Mouse (Mus musculus): ENCODE data around the gene Cd200r2. TPM values are rescaled to one million over a fixed set of nuclear protein-coding genes. Genes with fewer than 3 reads are reported as not detected.
"Not testable (repeated sequence)": the region's sequence is repeated elsewhere in the genome, so short reads cannot be mapped to it uniquely, and the experiment has no call there.

The Cd200r2 gene
- 0.04 and 0.05 TPM in 2 replicates for polyA plus RNA-seq (2012; rRNA removed)

DNA sequence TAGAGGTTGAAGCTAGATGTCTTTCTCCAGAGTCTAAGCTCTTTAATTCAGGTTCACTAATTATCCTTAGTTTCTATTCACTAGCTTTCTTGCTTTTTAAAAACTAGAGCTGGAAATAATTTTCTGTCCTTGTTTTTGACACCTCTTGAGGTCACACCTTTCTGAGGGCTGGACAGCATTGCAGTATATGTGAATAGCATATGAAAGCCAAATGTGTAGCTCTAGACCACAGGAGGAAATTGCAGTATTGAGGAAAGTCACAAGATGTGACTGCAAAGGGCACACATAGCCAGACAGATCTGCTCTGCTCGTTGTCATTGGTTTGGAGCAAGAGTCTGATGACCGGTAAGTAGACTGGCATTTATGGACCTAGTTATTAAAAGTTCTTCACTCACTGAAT is at the start of gene Cd200r2:
TSS of gene Cd200r2 (plus strand) at position 301 of the 400 bp plus-strand sequence.
- no peak for TF ChIP-seq CTCF (IDR thresholded peaks at IDR 0.05; ENCODE audit: extremely low read depth, insufficient read depth, insufficient read length, insufficient replicate concordance)
- no peak for TF ChIP-seq POLR2A (IDR thresholded peaks at IDR 0.05; ENCODE audit: low read depth, low read length)
- no peak for DNase-seq (ENCODE audit: low read depth in 1 of 2, low spot score in 2 of 2)
- no peak within 1 kb of the TSS for H3K27ac ChIP-seq (ENCODE audit: insufficient read depth, low read length)
- WGBS = 81% methylated on average over 2 of the region's 2 CpGs
- H3K27me3 ChIP-seq (ENCODE audit: control insufficient read depth, insufficient read depth, low read length) = no peaks in the 10 kb centered on the region
- no peaks in the 10 kb centered on the region for H3K36me3 ChIP-seq (ENCODE audit: control insufficient read depth, insufficient read depth, low read length)
- no peaks in the 10 kb centered on the region for H3K4me1 ChIP-seq (ENCODE audit: control insufficient read depth, insufficient read depth, insufficient read length)
- H3K4me3 ChIP-seq (ENCODE audit: extremely low read depth, insufficient read depth, insufficient read length) = no peak within 1 kb of the TSS

- H3K4me1 ChIP-seq (ENCODE audit: control insufficient read depth, insufficient read depth, insufficient read length) = 0 out of 2 replicates have a peak, but pooled peaks cover under 1% of the 10 kb centered on the region
- no peak for DNase-seq (ENCODE audit: low read depth in 1 of 2, low spot score in 2 of 2)
- H3K36me3 ChIP-seq (ENCODE audit: control insufficient read depth, insufficient read depth, low read length) = no peaks in the 10 kb centered on the region
- H3K4me3 ChIP-seq (ENCODE audit: extremely low read depth, insufficient read depth, insufficient read length) = no peak overlapping the region
- 70% methylated on average over 1 of the region's 1 CpGs for WGBS
- no peak overlapping the region for H3K27ac ChIP-seq (ENCODE audit: insufficient read depth, low read length)
- H3K27me3 ChIP-seq (ENCODE audit: control insufficient read depth, insufficient read depth, low read length) = no peaks in the 10 kb centered on the region
- TF ChIP-seq POLR2A (IDR thresholded peaks at IDR 0.05; ENCODE audit: low read depth, low read length) (no peak), CTCF (IDR thresholded peaks at IDR 0.05; ENCODE audit: extremely low read depth, insufficient read depth, insufficient read length, insufficient replicate concordance) (no peak)
These were observed 48.9 kb upstream of the Cd200r2 start for GRCm38 (mm10) chr16:44818010-44818409.

DNA sequence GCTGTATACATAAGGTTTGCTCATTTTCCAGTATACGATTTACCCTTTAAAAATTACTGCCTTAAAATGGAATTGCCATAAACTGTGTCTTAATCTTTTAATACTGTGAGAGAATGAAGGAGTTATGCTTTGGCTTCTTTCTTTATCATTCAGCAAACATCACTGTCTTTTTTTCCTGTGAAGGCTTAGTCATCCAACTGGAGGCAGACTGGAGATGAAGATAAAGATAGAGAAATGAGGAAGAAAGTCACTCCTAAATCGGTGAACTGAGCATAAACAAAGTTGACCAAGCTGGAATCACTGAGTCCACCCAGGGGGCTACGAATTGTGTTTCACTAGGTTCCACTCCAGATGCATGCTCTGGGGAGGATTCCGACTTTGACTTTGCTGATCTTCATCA is 46.4 kb upstream of the Cd200r2 start:
- 62% methylated on average over 4 of the region's 4 CpGs for WGBS
- TF ChIP-seq POLR2A (IDR thresholded peaks at IDR 0.05; ENCODE audit: low read depth, low read length) = no peak
- no peak for TF ChIP-seq CTCF (IDR thresholded peaks at IDR 0.05; ENCODE audit: extremely low read depth, insufficient read depth, insufficient read length, insufficient replicate concordance)
- Histone ChIP-seq H3K27me3 (ENCODE audit: control insufficient read depth, insufficient read depth, low read length) (no peaks in the 10 kb centered on the region), H3K36me3 (ENCODE audit: control insufficient read depth, insufficient read depth, low read length) (no peaks in the 10 kb centered on the region), H3K4me3 (ENCODE audit: extremely low read depth, insufficient read depth, insufficient read length) (no peak overlapping the region), H3K4me1 (ENCODE audit: control insufficient read depth, insufficient read depth, insufficient read length) (no peaks in the 10 kb centered on the region), H3K27ac (ENCODE audit: insufficient read depth, low read length) (no peak overlapping the region)
- no peak for DNase-seq (ENCODE audit: low read depth in 1 of 2, low spot score in 2 of 2)

GRCm38 (mm10) chr16:44832286-44832685 is 34.6 kb upstream of the Cd200r2 start:
- no peaks in the 10 kb centered on the region for H3K27me3 ChIP-seq (ENCODE audit: control insufficient read depth, insufficient read depth, low read length)
- H3K27ac ChIP-seq (ENCODE audit: insufficient read depth, low read length) = no peak overlapping the region
- no peak overlapping the region for H3K4me3 ChIP-seq (ENCODE audit: extremely low read depth, insufficient read depth, insufficient read length)
- DNase-seq (ENCODE audit: low read depth in 1 of 2, low spot score in 2 of 2) = no peak
- H3K4me1 ChIP-seq (ENCODE audit: control insufficient read depth, insufficient read depth, insufficient read length) = no peaks in the 10 kb centered on the region
- 68% methylated on average over 3 of the region's 3 CpGs for WGBS
- H3K36me3 ChIP-seq (ENCODE audit: control insufficient read depth, insufficient read depth, low read length) = no peaks in the 10 kb centered on the region
- TF ChIP-seq POLR2A (IDR thresholded peaks at IDR 0.05; ENCODE audit: low read depth, low read length) (no peak), CTCF (IDR thresholded peaks at IDR 0.05; ENCODE audit: extremely low read depth, insufficient read depth, insufficient read length, insufficient replicate concordance) (no peak)

DNA sequence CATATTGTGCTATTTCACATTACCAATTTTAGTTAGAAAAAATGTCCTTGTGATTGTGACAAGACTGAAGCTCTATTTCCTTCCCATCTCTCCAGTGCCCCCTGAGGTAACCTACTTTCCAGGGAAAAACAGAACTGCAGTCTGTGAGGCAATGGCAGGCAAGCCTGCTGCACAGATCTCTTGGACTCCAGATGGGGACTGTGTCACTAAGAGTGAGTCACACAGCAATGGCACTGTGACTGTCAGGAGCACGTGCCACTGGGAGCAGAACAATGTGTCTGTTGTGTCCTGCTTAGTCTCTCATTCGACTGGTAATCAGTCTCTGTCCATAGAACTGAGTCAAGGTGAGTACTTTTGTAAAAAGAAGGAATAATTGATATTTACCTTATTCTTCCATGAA is 33.7 kb upstream of the Cd200r2 start:
- not testable (repeated sequence) for DNase-seq (ENCODE audit: low read depth in 1 of 2, low spot score in 2 of 2); H3K27ac ChIP-seq (ENCODE audit: insufficient read depth, low read length); H3K27me3 ChIP-seq (ENCODE audit: control insufficient read depth, insufficient read depth, low read length); H3K4me3 ChIP-seq (ENCODE audit: extremely low read depth, insufficient read depth, insufficient read length); H3K36me3 ChIP-seq (ENCODE audit: control insufficient read depth, insufficient read depth, low read length); H3K4me1 ChIP-seq (ENCODE audit: control insufficient read depth, insufficient read depth, insufficient read length)
- 69% methylated on average over 2 of the region's 2 CpGs for WGBS

GRCm38 (mm10) chr16:44875178-44875577 is 8.3 kb downstream of the Cd200r2 start:
- Histone ChIP-seq H3K4me3 (ENCODE audit: extremely low read depth, insufficient read depth, insufficient read length) (no peak overlapping the region), H3K4me1 (ENCODE audit: control insufficient read depth, insufficient read depth, insufficient read length) (no peaks in the 10 kb centered on the region), H3K27ac (ENCODE audit: insufficient read depth, low read length) (no peak overlapping the region), H3K27me3 (ENCODE audit: control insufficient read depth, insufficient read depth, low read length) (no peaks in the 10 kb centered on the region), H3K36me3 (ENCODE audit: control insufficient read depth, insufficient read depth, low read length) (no peaks in the 10 kb centered on the region)
- 38% methylated on average over 1 of the region's 1 CpGs for WGBS
- TF ChIP-seq CTCF (IDR thresholded peaks at IDR 0.05; ENCODE audit: extremely low read depth, insufficient read depth, insufficient read length, insufficient replicate concordance) (no peak), POLR2A (IDR thresholded peaks at IDR 0.05; ENCODE audit: low read depth, low read length) (no peak)
- DNase-seq (ENCODE audit: low read depth in 1 of 2, low spot score in 2 of 2) = no peak

GRCm38 (mm10) chr16:44876625-44877024 is 9.7 kb downstream of the Cd200r2 start:
- 39% methylated on average over 5 of the region's 5 CpGs for WGBS
- Histone ChIP-seq H3K27me3 (ENCODE audit: control insufficient read depth, insufficient read depth, low read length) (no peaks in the 10 kb centered on the region), H3K4me1 (ENCODE audit: control insufficient read depth, insufficient read depth, insufficient read length) (no peaks in the 10 kb centered on the region), H3K27ac (ENCODE audit: insufficient read depth, low read length) (no peak overlapping the region), H3K4me3 (ENCODE audit: extremely low read depth, insufficient read depth, insufficient read length) (no peak overlapping the region), H3K36me3 (ENCODE audit: control insufficient read depth, insufficient read depth, low read length) (no peaks in the 10 kb centered on the region)
- no peak for DNase-seq (ENCODE audit: low read depth in 1 of 2, low spot score in 2 of 2)
- TF ChIP-seq CTCF (IDR thresholded peaks at IDR 0.05; ENCODE audit: extremely low read depth, insufficient read depth, insufficient read length, insufficient replicate concordance) (no peak), POLR2A (IDR thresholded peaks at IDR 0.05; ENCODE audit: low read depth, low read length) (no peak)

All from spleen, adult 2 months (tissue).